Mouse (Mus musculus) erythroblast, embryonic 14.5 days (primary cell): ENCODE data around the gene AI182371. TPM values are rescaled to one million over a fixed set of nuclear protein-coding genes. Genes with fewer than 3 reads are reported as not detected.

Experiments
- H3K27me3 ChIP-seq: 2 replicates; pipeline ENCODE4 v1.6.1; 2012; ENCODE audit warnings: inconsistent platforms; ENCODE audit not compliant: control insufficient read depth
- H3K36me3 ChIP-seq: 2 replicates; pipeline ENCODE4 v1.6.1; 2012; ENCODE audit warnings: mild to moderate bottlenecking, inconsistent platforms; ENCODE audit not compliant: control insufficient read depth
- H3K4me1 ChIP-seq: 2 replicates; pipeline ENCODE4 v1.6.1; 2012; ENCODE audit warnings: inconsistent platforms; ENCODE audit not compliant: control insufficient read depth
- H3K4me3 ChIP-seq: replicated peaks from 2 replicates; pipeline ENCODE3; 2012; ENCODE audit warnings: moderate library complexity, mild to moderate bottlenecking, inconsistent platforms
- H3K9me3 ChIP-seq: 2 replicates; pipeline ENCODE4 v1.6.1; 2012; ENCODE audit warnings: low read length, inconsistent platforms, mixed read lengths; ENCODE audit not compliant: control insufficient read depth
- GATA1 ChIP-seq: IDR thresholded peaks from 2 replicates; pipeline ENCODE4 v1.6.1; 2012; ENCODE audit warnings: low read length, inconsistent platforms, mixed read lengths
- TAL1 ChIP-seq: IDR thresholded peaks from 3 replicates; pipeline ENCODE4 v1.6.1; 2012; ENCODE audit warnings: low read length, inconsistent platforms, mixed read lengths
- polyA plus RNA-seq: library from polyadenylated mRNA; stranded (reverse); fragments of >175 nt; gene quantifications from 2 replicates; pipeline ENCODE4 v1.2.3, GENCODE M21; 2012

AI182371 gene
- not detected in 2 replicates for polyA plus RNA-seq

DNA sequence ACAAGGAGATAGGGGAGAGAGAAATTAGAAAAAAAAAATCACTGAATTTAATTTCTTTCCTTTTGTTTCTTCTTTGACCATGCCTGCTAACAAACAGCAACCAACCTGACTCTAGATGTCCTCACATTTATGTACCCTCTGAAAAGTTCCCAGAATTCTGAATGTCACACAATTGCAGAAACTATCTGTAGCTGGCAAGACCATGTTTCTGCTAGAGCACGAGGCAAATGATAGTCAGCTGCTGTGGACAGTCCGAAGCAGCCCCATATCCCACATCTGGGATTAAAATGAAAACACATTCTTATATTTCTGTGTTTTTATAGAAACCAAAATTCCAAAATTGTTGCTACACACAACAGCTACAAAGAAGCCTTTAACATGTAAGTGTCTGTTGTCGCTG, at the start of gene AI182371:
TSS of gene AI182371 (minus strand) at position 101 of the 400 bp plus-strand sequence.
- H3K27me3 ChIP-seq = no peaks in the 10 kb centered on the region
- no peaks in the 10 kb centered on the region for H3K36me3 ChIP-seq
- no peaks in the 10 kb centered on the region; the same call in 1 of the 2 replicates for H3K4me1 ChIP-seq
- 0 out of 2 replicates have a peak, but pooled peaks cover 2% of the 10 kb centered on the region for H3K9me3 ChIP-seq
- no peak within 1 kb of the TSS for H3K4me3 ChIP-seq
- TF ChIP-seq GATA1 (no peak), TAL1 (no peak)

DNA sequence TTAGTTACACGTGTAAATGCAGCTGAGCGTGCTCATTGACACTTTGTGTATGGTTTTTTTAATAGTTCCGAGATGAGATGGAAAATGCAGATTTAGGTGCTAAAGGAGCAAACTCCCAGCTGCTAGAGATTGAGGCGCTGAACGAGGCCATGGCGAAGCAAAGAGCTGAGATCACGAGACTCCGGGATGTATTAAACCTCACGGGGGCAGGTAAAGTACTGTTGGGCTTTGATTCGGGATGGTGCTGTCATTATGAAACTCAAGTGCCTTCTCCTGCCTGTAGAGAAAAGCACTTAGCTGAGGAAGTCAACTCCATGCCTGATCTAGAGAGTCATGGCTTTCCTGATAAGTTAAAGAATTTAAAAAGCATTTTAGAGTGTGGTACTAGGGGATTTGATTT, 47.5 kb upstream of the AI182371 start:
- Histone ChIP-seq H3K36me3 (peaks cover 97% of the 10 kb centered on the region), H3K4me3 (no peak overlapping the region), H3K9me3 (no peaks in the 10 kb centered on the region), H3K27me3 (no peaks in the 10 kb centered on the region), H3K4me1 (no peaks in the 10 kb centered on the region)
- no peak for TF ChIP-seq TAL1
- no peak for TF ChIP-seq GATA1

DNA sequence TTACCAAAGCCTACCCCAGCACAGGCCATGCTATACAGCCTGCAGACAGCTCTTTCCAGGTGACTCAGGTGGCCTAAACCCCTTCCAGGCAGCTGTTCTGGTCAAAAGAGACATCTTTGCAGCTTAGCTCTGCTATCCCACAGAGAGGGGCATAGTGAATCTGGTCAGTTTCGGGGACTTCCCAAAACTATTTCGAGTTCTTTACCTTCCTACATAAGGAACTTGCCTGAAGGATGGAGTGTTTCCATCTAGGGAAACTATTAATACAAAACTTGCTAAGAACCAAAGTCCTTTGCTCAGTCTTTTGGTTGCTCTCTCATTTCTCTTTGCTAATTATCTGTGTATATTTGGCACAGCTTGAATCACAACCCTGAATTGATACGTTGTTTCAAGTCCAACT, 40.3 kb upstream of the AI182371 start:
- Histone ChIP-seq H3K36me3 (peaks cover 88% of the 10 kb centered on the region), H3K9me3 (no peaks in the 10 kb centered on the region), H3K4me1 (no peaks in the 10 kb centered on the region), H3K27me3 (no peaks in the 10 kb centered on the region), H3K4me3 (no peak overlapping the region)
- TF ChIP-seq TAL1 = no peak
- TF ChIP-seq GATA1 = no peak

DNA sequence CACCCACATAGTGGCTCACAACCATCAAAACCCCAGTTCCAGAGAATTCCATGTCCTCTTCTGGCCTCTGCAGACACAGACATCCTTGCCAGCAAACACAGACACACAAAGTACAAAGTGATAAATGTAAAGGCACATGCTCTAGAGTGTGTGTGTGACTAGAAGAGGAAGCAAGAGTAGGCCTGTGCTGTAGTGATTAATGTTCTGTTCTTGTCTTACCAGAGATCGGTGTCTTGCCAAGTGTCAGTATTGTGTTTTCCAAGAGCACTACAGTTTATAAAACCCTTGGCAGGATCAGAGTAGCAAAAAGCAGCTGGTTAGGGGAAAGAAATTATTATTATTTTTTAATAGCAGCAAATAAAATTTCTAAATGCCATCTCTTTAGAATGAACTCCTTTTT, 37.2 kb upstream of the AI182371 start:
- Histone ChIP-seq H3K36me3 (peaks cover 78% of the 10 kb centered on the region), H3K27me3 (no peaks in the 10 kb centered on the region), H3K4me1 (no peaks in the 10 kb centered on the region), H3K4me3 (no peak overlapping the region), H3K9me3 (no peaks in the 10 kb centered on the region)
- TF ChIP-seq GATA1 (no peak), TAL1 (no peak)

DNA sequence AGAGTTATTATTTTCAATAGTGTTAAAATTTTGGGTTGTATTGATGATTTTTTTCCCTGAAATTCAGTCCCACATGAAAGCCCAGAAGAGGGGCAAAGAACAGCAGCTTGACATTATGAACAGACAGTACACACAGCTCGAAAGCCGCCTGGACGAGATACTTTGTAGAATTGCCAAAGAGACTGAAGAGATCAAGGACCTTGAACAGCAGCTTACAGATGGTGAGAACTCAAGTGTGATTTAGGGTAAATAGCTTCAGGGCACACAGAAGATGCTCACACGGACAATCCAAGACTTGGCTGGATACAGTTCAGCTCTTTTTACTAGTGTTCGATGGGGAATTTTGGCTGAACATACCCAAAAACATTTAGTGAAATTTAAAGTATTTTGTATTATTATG, 32.5 kb upstream of the AI182371 start:
- H3K9me3 ChIP-seq = no peaks in the 10 kb centered on the region
- peaks cover 44% of the 10 kb centered on the region for H3K36me3 ChIP-seq
- TF ChIP-seq GATA1 = no peak
- TF ChIP-seq TAL1 = no peak
- H3K4me3 ChIP-seq = no peak overlapping the region
- no peaks in the 10 kb centered on the region for H3K27me3 ChIP-seq
- peaks cover 17% of the 10 kb centered on the region for H3K4me1 ChIP-seq

DNA sequence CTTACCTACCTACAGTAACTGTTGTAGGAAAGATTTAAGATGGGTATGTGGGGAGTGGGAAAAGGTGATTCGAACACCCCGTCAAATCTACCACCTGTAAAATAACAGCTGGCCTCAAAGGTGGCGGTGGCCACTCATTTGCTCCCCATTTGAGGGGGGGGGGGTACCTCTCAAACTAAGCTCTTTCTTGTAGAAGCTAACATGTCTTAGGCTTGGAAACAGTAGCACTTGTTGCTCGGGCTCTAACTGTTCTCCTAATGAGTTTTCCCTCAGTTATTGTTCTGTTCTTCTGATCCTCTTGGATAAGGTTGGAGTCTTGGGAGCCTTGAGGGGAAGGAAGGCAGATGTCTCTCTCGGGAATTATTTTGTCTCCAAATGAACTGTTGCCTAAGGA, 31.3 kb upstream of the AI182371 start:
- TF ChIP-seq GATA1 = no peak
- no peak for TF ChIP-seq TAL1
- H3K4me1 ChIP-seq = peaks cover 17% of the 10 kb centered on the region
- no peaks in the 10 kb centered on the region for H3K9me3 ChIP-seq
- peaks cover 41% of the 10 kb centered on the region for H3K36me3 ChIP-seq
- peak overlapping the region; percentile 69 for H3K4me3 ChIP-seq
- no peaks in the 10 kb centered on the region for H3K27me3 ChIP-seq

DNA sequence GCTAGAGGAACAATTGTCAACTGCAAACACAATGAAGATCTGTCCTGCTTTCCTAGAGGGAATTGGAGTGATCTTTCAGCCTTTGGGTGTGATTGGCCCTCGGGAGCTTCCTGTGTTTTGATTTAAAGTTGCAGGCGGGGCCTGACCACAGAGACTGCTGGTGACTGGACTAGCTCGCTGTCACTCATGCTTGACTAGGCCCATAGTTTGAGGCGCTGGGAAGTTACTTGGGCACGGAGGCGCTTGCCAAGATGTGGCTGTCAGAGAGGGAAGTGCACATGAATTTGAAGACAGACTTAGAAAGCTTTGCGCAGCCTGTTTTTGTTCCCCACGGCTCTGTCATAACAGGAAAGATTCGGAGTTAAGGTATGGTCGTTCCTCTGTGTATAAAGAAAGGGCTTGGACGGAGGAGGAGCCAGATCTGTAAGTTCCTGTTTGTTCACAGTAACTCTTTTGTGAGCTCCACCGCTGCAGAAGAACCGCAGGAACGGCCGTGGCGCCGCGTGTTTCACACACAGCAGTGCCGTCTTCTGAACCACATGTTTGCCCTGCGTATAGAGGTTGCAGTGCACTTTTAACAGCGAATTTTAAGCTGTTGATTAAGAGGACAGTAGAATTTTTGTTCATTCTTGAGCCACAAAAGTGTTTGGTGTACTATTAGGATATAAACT, 30.8 kb upstream of the AI182371 start:
- TF ChIP-seq TAL1 (no peak), GATA1 (no peak)
- peak overlapping the region; percentile 69 for H3K4me3 ChIP-seq
- H3K4me1 ChIP-seq = peaks cover 17% of the 10 kb centered on the region
- H3K9me3 ChIP-seq = no peaks in the 10 kb centered on the region
- H3K27me3 ChIP-seq = no peaks in the 10 kb centered on the region
- peaks cover 39% of the 10 kb centered on the region for H3K36me3 ChIP-seq

DNA sequence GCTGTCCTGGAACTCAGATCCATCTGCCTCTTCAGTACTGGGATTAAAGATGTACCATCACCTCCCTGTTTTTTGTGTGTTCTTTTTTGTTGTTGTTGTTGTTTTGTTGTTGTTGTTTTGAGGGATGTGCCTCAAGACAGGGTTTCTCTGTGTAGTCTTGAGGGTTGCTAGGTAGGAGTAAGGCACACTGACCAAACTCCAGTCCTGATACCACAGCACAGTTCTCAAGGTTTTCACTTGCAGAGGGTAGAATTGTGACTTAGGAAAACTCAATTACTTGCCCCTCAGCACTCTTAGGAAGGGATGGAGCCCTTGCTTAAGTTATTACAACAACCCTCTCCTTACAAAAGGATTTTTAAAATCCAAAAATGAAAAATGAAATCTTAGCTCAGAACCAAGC, 30.1 kb upstream of the AI182371 start:
- Histone ChIP-seq H3K4me3 (peak overlapping the region; percentile 69), H3K9me3 (no peaks in the 10 kb centered on the region), H3K27me3 (no peaks in the 10 kb centered on the region), H3K4me1 (peaks cover 17% of the 10 kb centered on the region), H3K36me3 (peaks cover 36% of the 10 kb centered on the region)
- TF ChIP-seq TAL1 (no peak), GATA1 (no peak)

DNA sequence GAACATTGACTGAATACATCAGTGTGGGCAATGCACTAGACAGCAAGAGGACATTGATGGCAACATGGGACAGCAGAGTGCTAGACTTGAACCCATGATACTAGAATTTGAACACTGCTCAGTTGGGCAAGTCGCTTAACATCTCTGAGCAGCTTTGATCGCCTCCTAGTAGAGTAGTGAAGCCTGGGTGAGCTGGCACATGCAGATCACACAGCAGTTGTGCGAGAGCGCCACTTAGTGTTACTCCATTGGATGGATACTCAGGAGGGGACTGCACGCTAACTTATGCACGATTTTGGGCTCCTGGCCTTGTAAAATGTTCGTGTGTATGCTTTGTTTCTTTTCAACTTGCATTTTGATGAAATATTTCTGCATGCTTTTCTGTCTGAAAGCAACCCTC, 23.4 kb upstream of the AI182371 start:
- Histone ChIP-seq H3K27me3 (no peaks in the 10 kb centered on the region), H3K4me1 (no peaks in the 10 kb centered on the region), H3K4me3 (no peak overlapping the region), H3K36me3 (peaks cover 50% of the 10 kb centered on the region), H3K9me3 (no peaks in the 10 kb centered on the region)
- TF ChIP-seq GATA1 = no peak
- TF ChIP-seq TAL1 = no peak

DNA sequence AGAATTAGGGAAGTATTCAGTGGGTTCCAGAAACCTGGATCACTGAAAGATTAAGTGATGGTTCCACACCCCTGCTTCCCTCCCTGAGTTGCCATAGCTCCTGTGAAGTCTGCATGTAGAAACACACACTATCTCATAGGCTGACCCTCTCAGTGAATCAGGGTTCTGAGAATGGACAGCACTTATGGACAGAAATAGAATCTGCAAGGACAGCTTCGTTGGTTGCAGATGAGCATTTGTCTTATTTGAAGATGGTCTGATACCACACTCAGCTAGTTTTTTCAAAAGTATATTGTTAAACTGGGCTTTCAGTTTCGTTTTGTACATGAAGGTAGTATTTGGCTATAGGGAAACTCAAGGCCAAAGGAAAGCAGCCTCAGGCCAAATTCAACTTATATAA, 9.2 kb upstream of the AI182371 start:
- TF ChIP-seq GATA1 (no peak), TAL1 (no peak)
- Histone ChIP-seq H3K4me3 (peak overlapping the region; percentile 81), H3K27me3 (no peaks in the 10 kb centered on the region), H3K9me3 (no peaks in the 10 kb centered on the region), H3K4me1 (peaks cover 31% of the 10 kb centered on the region), H3K36me3 (peaks cover 13% of the 10 kb centered on the region)
